Mouse (Mus musculus): ENCODE measurements around the gene Mars. TPM values are rescaled to one million over a fixed set of nuclear protein-coding genes. Genes with fewer than 3 reads are reported as not detected.
A peak's percentile ranks its signal among the peaks of the same experiment; 100 is the strongest.

Mars gene
- total RNA-seq (2021) = 10 to 100 TPM; 57.1 to 59.4 TPM

DNA sequence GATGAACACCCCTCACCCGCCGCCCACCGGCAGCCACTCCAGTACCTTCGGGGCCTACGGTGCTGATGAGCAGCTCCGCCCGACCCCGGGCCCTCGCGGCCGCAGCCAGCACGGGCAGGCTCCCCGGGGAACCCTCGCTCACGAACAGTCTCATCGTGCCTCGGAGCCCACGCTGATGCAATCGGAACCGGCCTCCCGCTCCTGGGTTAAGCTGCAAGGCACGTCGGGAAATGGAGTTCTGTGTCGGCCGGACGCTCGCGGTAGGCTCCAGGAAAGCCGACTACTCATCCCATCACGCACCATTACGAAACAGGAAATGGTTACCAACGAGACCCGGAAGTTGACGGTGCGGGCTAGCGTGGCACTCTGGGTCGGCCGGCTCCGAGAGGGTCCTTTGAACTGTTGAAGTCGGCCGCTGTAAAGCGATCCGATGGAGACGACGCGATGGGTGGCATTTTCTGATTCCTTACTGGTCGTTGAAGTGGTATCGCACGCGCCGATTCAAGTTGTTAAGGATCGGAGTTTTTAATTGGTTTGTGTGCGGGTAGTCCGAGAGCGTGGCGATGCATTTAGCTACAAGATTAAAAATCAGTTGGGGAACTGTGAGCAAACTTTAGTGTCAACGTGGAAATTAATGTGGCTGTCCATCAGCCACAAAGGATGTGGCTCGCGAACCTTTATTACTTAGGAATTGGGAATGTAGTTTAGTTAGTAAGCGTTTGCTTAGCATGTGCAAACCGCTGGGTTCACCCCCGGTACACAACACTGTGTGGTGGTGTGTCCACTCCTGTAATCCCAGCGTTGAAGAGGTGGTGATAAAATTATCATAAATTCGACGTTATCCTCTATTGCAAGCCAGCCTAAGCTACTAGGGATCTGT, at the start of gene Mars:
Mars (minus strand) TSS at position 311 of the 880 bp plus-strand sequence.
- DNase-seq (ENCODE audit: extremely low spot score in 1 of 2, low spot score in 1 of 2) = peak; percentile 81 to 84

DNA sequence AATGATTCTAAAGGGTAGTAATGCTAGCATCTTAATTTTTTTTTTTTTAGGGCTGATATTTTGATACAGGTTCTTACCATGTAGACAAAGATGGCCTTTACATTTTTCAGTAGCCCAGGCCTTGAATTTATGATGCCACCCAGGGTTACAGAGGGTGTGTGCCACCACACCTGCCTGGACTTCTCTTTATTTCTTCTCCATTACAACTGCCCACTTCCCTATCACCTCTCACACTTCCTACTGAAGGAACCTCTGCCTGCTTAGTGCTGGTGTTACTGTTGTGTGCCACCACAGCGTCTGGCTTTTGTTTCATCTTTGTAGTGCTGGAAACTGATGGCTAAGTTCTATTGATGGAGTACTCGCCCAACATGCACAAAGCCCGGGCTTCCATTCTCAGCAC, 49.1 kb upstream of the Mars start:
- DNase-seq (ENCODE audit: extremely low spot score in 1 of 2, low spot score in 1 of 2) = no peak

- no peak for DNase-seq (ENCODE audit: extremely low spot score in 1 of 2, low spot score in 1 of 2)
Observed at GRCm38 (mm10) chr10:127355336-127355735, 43.8 kb upstream of the Mars start.

DNA sequence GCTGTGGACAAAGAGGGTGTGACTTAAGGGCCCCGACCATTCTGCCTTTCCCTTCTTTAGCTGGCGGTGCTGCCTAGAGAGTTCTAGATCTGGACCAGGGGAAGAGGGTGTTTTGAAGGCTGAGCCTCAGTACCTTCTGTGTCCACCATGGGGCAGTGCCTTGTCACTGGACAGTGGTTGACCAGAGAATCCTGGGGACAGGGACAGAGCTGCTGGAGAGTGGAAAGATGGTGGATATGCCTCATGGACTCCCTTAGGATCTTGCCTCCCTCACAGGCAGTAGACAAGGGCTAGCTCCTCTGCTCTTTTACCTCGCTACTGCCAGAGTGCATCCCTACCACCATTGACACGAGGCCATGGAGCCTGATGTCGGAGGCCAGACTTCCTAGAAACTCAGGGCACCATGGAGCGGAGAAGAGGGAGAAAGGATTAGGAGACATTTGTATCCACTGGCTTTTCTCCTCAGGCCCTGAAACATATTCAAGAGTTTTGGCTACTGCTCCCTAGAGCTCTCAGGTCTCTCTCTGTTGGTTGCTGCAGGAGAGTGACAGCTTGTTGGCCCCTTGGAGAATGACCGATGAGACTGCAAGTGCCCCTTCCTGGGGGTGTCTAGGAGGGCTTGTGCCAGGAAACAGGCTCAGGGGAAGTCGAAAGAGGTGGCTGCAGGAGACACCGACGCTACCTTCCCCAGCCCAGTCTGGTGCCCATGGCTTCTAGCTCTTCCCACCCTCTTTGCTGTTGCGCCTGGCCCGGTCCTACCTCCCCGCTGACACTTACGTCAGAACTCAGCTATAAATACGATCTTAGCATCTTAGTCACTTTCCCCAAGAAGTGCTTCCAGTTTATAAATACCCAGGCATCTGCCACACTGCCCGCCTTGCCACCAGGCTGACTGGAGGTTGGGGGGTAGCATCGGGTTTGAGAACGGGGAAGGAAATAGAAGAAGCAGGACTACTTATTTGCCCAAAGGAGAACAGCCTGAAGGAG, 42.6 kb upstream of the Mars start, which contains the start of gene Inhbe:
Inhbe (minus strand) TSS at position 503 of the 987 bp plus-strand sequence.
- DNase-seq (ENCODE audit: extremely low spot score in 1 of 2, low spot score in 1 of 2) = no peak

DNA sequence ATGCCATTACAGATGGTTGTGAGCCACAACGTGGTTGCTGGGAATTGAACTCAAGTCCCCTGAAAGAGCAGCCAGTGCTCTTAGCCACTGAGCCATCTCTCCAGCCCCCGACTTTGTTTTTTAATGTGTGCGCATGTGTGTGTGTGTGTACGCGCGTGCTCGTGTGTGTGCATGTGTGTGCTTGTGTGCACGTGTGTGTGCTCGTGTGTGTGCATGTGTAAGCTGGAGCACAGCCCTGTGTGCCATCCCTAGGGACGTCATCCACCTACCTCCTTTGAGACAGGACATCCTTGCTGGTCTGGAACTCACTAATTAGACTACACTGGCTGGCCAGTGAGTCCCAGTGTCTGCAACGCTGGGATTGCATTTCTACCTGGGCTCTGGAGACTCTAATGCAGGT, 41.2 kb upstream of the Mars start:
- DNase-seq (ENCODE audit: extremely low spot score in 1 of 2, low spot score in 1 of 2) = no peak

GRCm38 (mm10) chr10:127352187-127352586, 40.6 kb upstream of the Mars start:
- DNase-seq (ENCODE audit: extremely low spot score in 1 of 2, low spot score in 1 of 2) = no peak

DNA sequence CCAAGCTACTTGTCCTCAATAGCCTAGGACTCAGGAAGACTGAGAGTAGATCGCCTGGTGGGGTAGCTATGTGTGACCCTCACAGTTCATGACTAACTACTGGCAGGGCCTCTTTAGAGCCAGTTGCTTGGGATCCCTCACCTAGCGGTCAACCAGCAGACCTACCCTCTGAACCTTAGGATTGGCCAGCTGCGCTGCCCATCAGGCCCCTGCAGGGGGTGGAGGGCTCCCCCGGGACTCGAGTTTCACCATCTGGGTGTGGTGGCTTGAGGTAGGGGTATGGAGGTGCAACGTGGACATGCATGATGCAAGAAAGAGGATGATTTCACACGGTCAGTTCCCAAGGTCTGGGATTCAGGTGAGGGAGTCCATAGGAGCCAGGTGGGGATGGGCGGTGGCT, 40.1 kb upstream of the Mars start:
- no peak for DNase-seq (ENCODE audit: extremely low spot score in 1 of 2, low spot score in 1 of 2)

DNA sequence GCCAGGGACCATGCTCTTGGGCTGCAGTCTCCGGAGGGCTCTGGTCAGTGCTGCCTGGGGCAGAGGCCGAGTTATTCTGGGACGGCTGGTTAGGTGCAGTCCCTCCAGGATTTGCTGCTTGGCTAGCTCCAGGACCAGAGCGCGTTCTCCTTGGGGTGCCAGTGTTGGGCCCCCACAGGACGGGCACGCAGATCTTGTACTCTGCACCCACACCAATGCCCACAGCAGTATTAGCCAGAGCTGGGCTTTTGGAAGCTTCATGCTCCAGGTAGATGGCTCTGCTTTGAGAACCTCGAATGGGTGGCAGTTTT, 39.7 kb upstream of the Mars start:
- no peak for DNase-seq (ENCODE audit: extremely low spot score in 1 of 2, low spot score in 1 of 2)

DNA sequence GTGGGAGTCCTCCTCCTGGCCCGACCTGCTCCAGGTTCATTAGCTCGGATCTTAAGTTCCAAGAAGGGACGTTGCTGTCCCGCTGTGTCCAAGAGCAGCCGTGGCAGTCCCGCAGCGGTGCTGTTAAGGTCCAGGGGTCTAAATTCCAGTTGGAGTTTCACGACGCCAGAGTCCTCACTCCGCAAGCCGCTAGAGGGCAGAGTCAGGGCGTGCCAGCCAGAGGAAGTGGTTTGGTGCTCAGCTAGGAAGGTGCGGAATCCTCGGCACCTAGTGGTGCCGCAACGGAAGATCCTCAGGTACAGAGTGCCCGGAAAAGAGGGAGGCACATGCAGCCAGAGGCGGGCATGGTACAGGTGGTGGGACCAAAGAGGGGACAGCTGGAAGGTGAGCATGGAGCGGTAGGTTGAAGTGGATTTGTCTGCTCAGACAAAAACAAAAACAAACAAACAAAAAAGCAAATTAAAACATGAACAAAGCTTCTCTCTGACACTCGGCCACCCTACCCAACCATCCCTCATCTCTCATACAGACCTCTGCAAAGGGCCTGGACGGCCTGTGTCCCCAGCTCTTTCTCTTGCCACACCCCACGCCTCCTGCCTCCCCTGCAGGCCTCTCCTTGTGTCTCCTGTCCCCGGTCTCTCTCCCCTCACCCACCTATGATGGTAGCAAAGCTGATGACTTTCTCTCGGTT, 39.2 kb upstream of the Mars start:
- DNase-seq (ENCODE audit: extremely low spot score in 1 of 2, low spot score in 1 of 2) = peak; percentile 53 to 69

DNA sequence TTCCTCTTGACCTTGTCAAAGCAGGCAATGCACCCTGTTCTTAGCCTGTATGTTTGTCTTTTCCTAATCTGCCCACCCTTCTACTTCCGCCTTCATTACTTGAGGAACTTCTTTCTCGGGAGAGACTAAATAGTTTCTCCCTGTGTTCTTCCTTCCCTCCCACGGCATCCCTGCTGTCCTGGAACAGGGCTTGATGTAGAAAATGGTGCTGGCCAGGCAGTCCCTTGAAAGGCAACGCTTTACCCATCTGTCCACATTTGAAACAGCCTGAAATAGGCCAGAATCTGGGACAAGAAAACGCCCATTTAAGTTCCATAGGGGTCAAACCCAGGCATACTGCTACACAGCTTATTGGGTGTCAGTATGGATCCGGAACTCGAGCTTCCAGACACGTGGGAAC, 38.2 kb upstream of the Mars start:
- no peak for DNase-seq (ENCODE audit: extremely low spot score in 1 of 2, low spot score in 1 of 2)

- no peak for DNase-seq (ENCODE audit: extremely low spot score in 1 of 2, low spot score in 1 of 2)
Observed at GRCm38 (mm10) chr10:127348957-127349356, 37.4 kb upstream of the Mars start.

- no peak for DNase-seq (ENCODE audit: extremely low spot score in 1 of 2, low spot score in 1 of 2)
Observed at GRCm38 (mm10) chr10:127346173-127346572, 34.6 kb upstream of the Mars start.

DNA sequence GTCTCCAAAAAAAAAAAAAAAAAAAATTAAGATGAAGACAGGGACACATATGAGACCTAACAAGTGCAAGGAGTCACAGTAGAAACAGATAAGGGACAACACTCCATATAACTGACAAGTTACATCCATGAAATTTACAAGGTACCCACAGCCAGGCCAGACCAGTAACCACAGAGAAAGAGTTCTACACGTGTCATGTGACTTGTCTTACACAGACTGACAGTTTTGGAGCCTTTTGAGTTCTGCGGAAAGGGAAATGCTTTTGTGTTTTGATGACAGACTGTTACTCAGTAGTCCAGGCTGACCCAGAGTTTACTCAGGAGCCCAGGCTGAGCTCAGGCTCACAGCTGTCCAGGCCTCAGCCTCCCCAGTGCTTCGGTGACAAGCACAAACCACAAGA, 31.4 kb upstream of the Mars start:
- no peak for DNase-seq (ENCODE audit: extremely low spot score in 1 of 2, low spot score in 1 of 2)

GRCm38 (mm10) chr10:127341891-127342639, 30.5 kb upstream of the Mars start, which contains the start of gene Gli1:
Gene Gli1, minus strand, starts transcription at chr10:127341974.
- DNase-seq (ENCODE audit: extremely low spot score in 1 of 2, low spot score in 1 of 2) = peak; percentile 60 to 84

DNA sequence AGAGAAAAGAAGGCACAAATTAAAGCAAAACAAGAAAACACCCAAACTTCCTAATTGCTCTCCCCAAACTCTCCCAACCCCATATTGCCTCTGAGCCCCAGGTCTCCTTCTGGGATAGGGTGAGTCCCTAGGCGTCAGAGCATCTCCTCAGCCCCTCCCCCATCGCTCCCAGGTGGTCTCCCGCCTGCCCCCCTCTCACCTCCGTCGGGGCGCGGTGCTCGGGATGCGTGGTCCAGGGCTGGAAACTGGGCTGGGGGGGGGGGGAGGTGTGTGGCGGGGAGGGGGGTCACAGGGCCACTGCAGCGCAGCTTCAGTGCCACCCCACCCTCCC, 29.7 kb upstream of the Mars start:
- no peak for DNase-seq (ENCODE audit: extremely low spot score in 1 of 2, low spot score in 1 of 2)

GRCm38 (mm10) chr10:127340577-127341359, 29.2 kb upstream of the Mars start:
- no peak for DNase-seq (ENCODE audit: extremely low spot score in 1 of 2, low spot score in 1 of 2)

GRCm38 (mm10) chr10:127339683-127340576, 28.3 kb upstream of the Mars start:
- no peak for DNase-seq (ENCODE audit: extremely low spot score in 1 of 2, low spot score in 1 of 2)
